Mouse (Mus musculus) hindbrain, embryonic 15.5 days (tissue): ENCODE results near the gene Csdc2. TPM values are rescaled to one million over a fixed set of nuclear protein-coding genes. Genes with fewer than 3 reads are reported as not detected.
A peak's percentile ranks its signal among the peaks of the same experiment; 100 is the strongest.
"Not testable (repeated sequence)": the region's sequence is repeated elsewhere in the genome, so short reads cannot be mapped to it uniquely, and the experiment has no call there.

Experiments used
- ATAC-seq: fragments of 200-750 bp; cut with Nextera tagmentation; 2 replicates; pipeline ENCODE4 v1.8.0; 2017; ENCODE audit warnings: low read depth, moderate number of reproducible peaks, moderate TSS enrichment; ENCODE audit not compliant: low FRiP score
- H3K27ac ChIP-seq: fragments of 300-500 bp; sonication (generic); replicated peaks from 2 replicates; pipeline ENCODE4 v1.5.1; 2015; ENCODE audit warnings: mild to moderate bottlenecking, inconsistent platforms
- H3K27me3 ChIP-seq: fragments of 300-500 bp; sonication (generic); 2 replicates; pipeline ENCODE4 v1.6.1; 2015; ENCODE audit warnings: control low read depth, inconsistent platforms
- H3K36me3 ChIP-seq: fragments of 300-500 bp; sonication (generic); 2 replicates; pipeline ENCODE4 v1.6.1; 2015; ENCODE audit warnings: control low read depth, inconsistent platforms
- H3K4me1 ChIP-seq: fragments of 300-500 bp; sonication (generic); replicated peaks from 2 replicates; pipeline ENCODE4 v1.6.1; 2015; ENCODE audit warnings: control low read depth, inconsistent platforms
- H3K4me2 ChIP-seq: fragments of 300-500 bp; sonication (generic); 2 replicates; pipeline ENCODE4 v1.6.1; 2015; ENCODE audit warnings: moderate library complexity, mild to moderate bottlenecking, inconsistent platforms
- H3K4me3 ChIP-seq: fragments of 300-500 bp; sonication (generic); 2 replicates; pipeline ENCODE4 v1.5.1; 2015; ENCODE audit warnings: mild to moderate bottlenecking, inconsistent platforms
- H3K9ac ChIP-seq: fragments of 300-500 bp; sonication (generic); 2 replicates; pipeline ENCODE4 v1.6.1; 2015; ENCODE audit warnings: inconsistent platforms
- H3K9me3 ChIP-seq: fragments of 300-500 bp; sonication (generic); 2 replicates; pipeline ENCODE4 v1.6.1; 2016; ENCODE audit warnings: control low read depth, inconsistent platforms
- WGBS: fragments of 180-500 bp; shearing (Covaris S2); methylation state at CpG from one replicate; pipeline ENCODE4 v1.1.7; 2015; 5-methylcytosine and 5-hydroxymethylcytosine counted together
- polyA plus RNA-seq: library from polyadenylated mRNA; unstranded; fragments of >200 nt; fragmentation: Nextera tagmentation; extraction: Ambion mirVana; gene quantifications from 2 replicates; pipeline ENCODE4 v1.2.1, GENCODE M21; 2015

The Csdc2 gene
- 213 and 253 TPM in 2 replicates for polyA plus RNA-seq

DNA sequence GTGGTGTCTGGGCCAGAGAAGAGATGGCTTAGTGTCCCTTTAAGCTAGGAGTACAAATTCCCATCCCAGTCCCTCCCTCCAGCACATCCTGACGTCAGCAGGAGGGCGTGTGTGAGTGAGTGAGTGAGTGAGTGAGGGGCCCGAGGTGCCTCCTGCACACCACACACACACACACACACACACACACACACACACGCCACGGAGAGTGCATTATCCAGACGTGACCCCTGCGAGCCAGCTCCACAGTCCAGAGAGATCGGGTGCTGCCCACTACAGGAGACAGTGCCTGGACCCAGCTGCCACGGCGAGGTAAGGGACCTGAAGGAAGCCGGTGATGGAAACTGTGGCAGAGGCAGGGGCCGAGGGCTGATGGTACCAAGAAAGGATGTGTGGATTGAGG is at the start of gene Csdc2:
Gene Csdc2, plus strand, starts transcription at position 81 of the 400 bp plus-strand sequence.
- WGBS = under 1% methylated on average over 12 of the region's 12 CpGs

DNA sequence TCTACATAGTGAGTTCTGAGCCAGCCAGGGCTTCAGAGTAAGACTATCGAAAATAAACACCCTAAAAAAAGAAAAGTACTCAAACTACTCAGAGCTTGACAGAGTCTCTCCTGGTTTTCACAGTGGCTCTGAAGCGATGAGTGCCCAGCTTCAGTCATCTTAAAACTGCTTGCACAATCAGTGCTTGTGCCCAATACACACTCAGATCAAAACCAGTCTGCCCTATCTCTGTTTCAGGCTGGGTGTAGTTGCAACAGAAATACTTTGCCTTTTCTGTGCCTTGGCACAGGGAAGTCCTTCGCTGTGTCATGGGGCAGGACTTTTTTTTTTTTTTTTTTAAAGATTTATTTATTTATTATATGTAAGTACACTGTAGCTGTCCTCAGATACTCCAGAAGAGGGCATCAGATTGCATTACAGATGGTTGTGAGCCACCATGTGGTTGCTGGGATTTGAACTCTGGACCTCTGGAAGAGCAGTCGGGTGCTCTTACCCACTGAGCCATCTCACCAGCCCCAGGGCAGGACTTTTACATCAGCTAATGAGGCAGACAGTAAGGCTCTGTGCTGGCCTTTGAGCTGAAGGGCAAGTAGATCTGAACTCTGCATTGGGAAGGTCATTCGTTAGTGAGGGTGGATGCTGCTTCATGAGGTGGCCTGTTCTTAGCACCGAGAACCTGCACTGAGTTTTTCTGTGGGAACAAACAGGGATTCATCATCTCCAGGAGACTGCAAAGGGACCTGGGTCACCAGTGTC is 49.6 kb upstream of the Csdc2 start:
- Histone ChIP-seq H3K27ac (no peak overlapping the region), H3K9ac (no peak overlapping the region), H3K27me3 (no peaks in the 10 kb centered on the region), H3K9me3 (no peaks in the 10 kb centered on the region), H3K4me1 (no peaks in the 10 kb centered on the region), H3K4me2 (no peak overlapping the region), H3K36me3 (peaks cover 26% of the 10 kb centered on the region), H3K4me3 (no peak overlapping the region)
- 94% methylated on average over 6 of the region's 6 CpGs for WGBS
- ATAC-seq = no peak

More for the DNA sequence above, at the start of gene Csdc2:
- H3K4me1 ChIP-seq = peaks cover 38% of the 10 kb centered on the region
- H3K4me3 ChIP-seq = peak within 1 kb of the TSS; percentile 60
- H3K36me3 ChIP-seq = no peaks in the 10 kb centered on the region
- H3K27me3 ChIP-seq = no peaks in the 10 kb centered on the region
- H3K27ac ChIP-seq = peak within 1 kb of the TSS; percentile 92
- peak; percentile 83 for ATAC-seq
- H3K9ac ChIP-seq = peak within 1 kb of the TSS; percentile 76
- no peaks in the 10 kb centered on the region for H3K9me3 ChIP-seq
- H3K4me2 ChIP-seq = peak within 1 kb of the TSS; percentile 72

DNA sequence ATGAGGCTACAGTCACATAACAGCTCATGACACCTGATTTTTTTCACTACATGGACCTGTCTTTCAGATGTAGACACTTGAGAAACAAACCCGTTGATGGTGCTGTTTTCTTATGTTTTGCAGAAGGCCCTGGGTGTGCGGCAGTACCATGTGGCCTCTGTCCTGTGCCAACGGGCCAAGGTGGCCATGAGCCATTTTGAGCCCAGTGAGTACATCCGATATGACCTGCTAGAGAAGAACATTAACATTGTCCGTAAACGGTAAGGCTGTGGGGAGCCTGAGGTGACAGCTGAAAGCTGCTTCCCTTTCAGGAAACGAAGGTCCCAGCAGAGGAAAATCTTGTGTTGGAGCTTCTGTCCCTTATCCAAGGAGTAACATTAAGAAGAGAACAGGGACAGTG is 47.4 kb upstream of the Csdc2 start:
- 93% methylated on average over 7 of the region's 7 CpGs for WGBS
- no peak overlapping the region for H3K27ac ChIP-seq
- H3K9ac ChIP-seq = no peak overlapping the region
- no peak for ATAC-seq
- peaks cover 35% of the 10 kb centered on the region for H3K36me3 ChIP-seq
- H3K27me3 ChIP-seq = no peaks in the 10 kb centered on the region
- H3K4me3 ChIP-seq = no peak overlapping the region
- no peaks in the 10 kb centered on the region for H3K4me1 ChIP-seq
- no peak overlapping the region for H3K4me2 ChIP-seq
- H3K9me3 ChIP-seq = no peaks in the 10 kb centered on the region

DNA sequence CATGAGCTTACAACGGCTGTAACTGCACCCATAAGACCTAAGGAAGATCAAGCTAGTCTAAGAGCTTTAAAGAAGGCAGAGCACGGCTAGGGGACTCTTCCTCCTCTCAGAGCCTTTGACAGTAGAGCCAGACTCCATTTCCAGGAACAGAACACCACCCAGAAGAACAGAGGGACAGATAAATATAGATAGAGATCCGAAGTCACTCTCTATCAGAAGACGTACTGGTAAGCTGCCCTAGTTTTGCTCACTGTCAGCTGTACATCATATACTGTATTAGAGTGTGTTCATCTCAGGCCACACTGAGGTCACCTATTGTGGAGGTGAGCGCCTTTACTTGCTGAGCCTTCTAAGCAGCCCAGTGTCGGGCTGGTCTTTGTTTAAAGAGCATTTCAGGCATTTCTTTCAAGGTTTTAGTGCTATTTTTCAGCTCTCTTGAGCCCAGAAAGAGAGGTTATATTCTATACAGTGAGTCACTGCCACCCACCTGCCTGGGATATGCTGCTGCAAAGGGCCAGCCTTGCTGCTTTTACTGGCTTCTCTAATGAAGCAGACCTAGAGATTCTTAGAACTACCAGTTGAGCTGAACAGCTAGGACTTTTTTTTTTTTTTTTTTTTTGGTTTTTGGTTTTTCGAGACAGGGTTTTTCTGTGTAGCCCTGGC is 45.3 kb upstream of the Csdc2 start:
- WGBS = 96% methylated on average over 7 of the region's 7 CpGs

DNA sequence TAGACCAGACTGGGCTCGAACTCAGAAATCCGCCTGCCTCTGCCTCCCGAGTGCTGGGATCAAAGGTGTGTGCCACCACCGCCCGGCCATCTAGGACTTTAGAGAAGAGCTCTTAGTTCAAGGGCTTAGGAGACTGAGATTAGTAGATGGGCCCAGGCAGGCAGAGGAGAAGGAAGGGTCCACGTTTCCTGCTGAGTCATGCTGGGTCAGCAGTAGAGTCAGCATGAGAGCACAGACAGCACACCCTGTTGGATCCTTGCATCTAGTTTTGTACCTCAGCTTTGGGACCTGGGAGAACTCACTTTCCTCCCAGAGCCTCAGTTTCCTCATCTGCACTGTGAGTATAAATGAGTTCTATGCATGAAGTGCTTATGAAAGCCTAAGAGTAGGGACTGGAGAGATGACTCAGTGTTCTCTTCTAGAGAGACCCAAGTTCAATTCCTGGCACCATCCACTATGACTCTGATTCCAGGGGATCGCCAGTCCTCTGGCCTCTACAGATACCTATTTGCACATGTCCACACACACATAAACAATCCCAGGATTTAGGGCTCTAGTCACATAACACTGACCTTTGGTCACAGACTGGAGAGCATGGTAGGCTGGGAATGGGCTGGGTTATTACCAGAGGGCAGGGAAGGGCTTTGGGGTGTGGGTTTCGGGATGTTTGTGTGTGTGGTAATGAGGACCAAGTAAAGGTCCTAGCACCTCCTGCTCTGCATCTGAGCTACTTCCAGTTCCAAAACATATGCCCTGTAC is 44.6 kb upstream of the Csdc2 start:
- no peak overlapping the region for H3K9ac ChIP-seq
- no peak for ATAC-seq
- no peaks in the 10 kb centered on the region for H3K27me3 ChIP-seq
- H3K36me3 ChIP-seq = peaks cover 43% of the 10 kb centered on the region
- no peaks in the 10 kb centered on the region for H3K9me3 ChIP-seq
- H3K4me2 ChIP-seq = no peak overlapping the region
- H3K27ac ChIP-seq = no peak overlapping the region
- H3K4me1 ChIP-seq = no peaks in the 10 kb centered on the region
- WGBS = 97% methylated on average over 8 of the region's 8 CpGs
- H3K4me3 ChIP-seq = no peak overlapping the region

More for the DNA sequence above, 45.3 kb upstream of the Csdc2 start:
- H3K36me3 ChIP-seq = peaks cover 38% of the 10 kb centered on the region
- no peak for ATAC-seq
- H3K27ac ChIP-seq = no peak overlapping the region
- H3K4me2 ChIP-seq = no peak overlapping the region
- no peaks in the 10 kb centered on the region for H3K4me1 ChIP-seq
- no peak overlapping the region for H3K4me3 ChIP-seq
- no peaks in the 10 kb centered on the region for H3K9me3 ChIP-seq
- H3K9ac ChIP-seq = no peak overlapping the region
- H3K27me3 ChIP-seq = no peaks in the 10 kb centered on the region

DNA sequence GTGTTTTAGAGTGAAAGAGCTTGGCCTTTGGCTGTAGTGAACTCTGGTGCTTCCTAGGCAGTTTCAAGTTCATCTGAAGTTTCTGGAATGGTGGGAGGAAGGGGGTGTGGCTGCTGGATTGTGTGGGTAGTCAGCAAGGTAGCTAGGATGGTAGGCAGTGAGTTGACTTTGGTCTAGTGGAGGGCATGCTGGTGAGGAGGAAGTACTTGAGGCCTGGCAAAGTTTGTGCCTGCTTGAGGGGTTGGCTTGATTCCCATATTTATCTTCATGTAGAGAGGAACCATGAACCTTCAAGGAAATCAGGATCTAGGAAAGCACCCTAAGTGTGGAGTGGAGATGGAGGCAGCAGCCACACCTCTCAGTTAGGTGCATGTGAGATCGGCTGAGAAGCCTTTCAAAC is 42.6 kb upstream of the Csdc2 start:
- no peak overlapping the region for H3K4me2 ChIP-seq
- no peaks in the 10 kb centered on the region for H3K27me3 ChIP-seq
- no peak overlapping the region for H3K9ac ChIP-seq
- no peak overlapping the region for H3K27ac ChIP-seq
- peaks cover 47% of the 10 kb centered on the region for H3K36me3 ChIP-seq
- ATAC-seq = no peak
- no peaks in the 10 kb centered on the region for H3K4me1 ChIP-seq
- 97% methylated on average over 1 of the region's 1 CpGs for WGBS
- H3K9me3 ChIP-seq = no peaks in the 10 kb centered on the region
- H3K4me3 ChIP-seq = no peak overlapping the region

DNA sequence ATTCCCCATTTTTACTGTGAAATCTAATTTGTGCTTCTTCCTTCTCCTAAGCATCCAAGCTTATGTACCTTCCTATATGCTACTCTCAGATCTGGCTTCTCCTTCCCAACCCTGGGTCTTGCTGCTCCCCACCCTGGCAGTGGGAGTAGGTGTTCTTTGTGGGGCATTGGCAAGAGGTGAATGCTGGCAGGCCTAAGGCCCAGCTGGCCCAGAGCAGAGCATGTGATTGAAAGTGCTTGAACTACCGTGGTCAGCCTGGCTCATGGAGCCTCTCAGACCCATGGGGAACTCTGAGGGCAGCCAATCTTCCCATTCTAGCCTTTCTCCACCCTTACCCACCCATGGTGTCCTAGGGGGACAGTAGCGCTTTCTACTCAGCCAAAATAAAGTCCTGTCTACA is 40.2 kb upstream of the Csdc2 start:
- no peak overlapping the region for H3K27ac ChIP-seq
- no peak overlapping the region for H3K4me3 ChIP-seq
- no peak for ATAC-seq
- H3K27me3 ChIP-seq = no peaks in the 10 kb centered on the region
- no peak overlapping the region for H3K4me2 ChIP-seq
- H3K9me3 ChIP-seq = no peaks in the 10 kb centered on the region
- 75% methylated on average over 2 of the region's 2 CpGs for WGBS
- H3K9ac ChIP-seq = no peak overlapping the region
- H3K4me1 ChIP-seq = no peaks in the 10 kb centered on the region
- peaks cover 40% of the 10 kb centered on the region for H3K36me3 ChIP-seq

DNA sequence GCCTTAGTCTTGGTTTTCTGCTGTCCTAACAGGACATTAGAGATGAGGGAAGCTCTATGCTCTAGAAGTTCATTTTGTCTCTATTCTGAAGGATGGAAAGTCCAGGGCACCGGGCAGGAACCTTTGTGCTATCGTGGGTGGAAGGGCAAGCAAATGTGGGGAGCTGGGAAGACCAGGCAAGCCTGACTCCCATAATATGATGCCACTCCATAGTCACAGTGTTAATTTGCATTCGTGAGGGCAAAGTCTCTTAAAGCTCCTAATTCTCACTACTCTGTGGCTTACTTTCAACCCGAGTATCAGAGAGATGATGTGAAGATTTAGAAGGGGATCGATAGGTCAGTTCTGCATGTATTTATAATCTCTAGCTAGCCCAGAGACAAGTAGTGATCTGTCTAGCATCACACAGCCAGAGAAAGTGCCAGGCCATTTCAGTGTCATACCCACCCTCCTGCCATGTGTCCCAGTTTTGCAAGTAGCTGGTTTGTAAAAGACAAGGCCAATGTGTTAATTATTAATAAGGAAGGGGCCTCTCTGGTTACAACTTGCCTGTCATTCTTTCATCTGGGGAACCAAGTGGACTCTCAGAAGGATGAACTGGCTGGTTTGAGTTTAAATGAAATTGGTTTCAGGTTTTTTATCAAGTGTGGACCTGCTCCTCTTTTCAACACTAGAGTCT is 38.8 kb upstream of the Csdc2 start:
- Histone ChIP-seq H3K9ac (no peak overlapping the region), H3K9me3 (no peaks in the 10 kb centered on the region), H3K27me3 (no peaks in the 10 kb centered on the region), H3K27ac (no peak overlapping the region), H3K4me1 (no peaks in the 10 kb centered on the region), H3K4me2 (no peak overlapping the region), H3K36me3 (peaks cover 44% of the 10 kb centered on the region), H3K4me3 (no peak overlapping the region)
- ATAC-seq = no peak
- 91% methylated on average over 5 of the region's 5 CpGs for WGBS

DNA sequence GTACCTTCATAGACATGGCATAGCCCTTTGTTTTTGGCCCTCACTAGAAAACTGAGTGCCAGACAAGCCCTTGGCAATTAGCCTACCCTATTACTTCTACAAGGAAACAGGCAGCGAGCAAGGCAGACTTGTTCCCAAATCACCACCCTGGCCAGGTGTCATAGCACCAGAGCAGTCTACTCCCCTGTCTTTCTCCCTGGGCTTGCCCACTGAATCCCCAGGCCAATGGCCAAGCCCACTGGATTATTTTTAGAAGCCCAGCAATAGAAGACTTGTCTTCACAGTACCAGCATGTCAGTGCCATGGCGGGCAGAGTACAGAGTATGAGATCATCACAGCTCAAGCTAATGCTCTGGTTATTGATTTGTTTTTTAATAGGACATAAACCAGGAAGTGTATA is 37.8 kb upstream of the Csdc2 start:
- Histone ChIP-seq H3K4me1 (no peaks in the 10 kb centered on the region), H3K36me3 (peaks cover 51% of the 10 kb centered on the region), H3K9me3 (no peaks in the 10 kb centered on the region), H3K27ac (no peak overlapping the region), H3K4me2 (no peak overlapping the region), H3K9ac (no peak overlapping the region), H3K4me3 (no peak overlapping the region), H3K27me3 (no peaks in the 10 kb centered on the region)
- no peak for ATAC-seq
- WGBS = 91% methylated on average over 2 of the region's 2 CpGs

DNA sequence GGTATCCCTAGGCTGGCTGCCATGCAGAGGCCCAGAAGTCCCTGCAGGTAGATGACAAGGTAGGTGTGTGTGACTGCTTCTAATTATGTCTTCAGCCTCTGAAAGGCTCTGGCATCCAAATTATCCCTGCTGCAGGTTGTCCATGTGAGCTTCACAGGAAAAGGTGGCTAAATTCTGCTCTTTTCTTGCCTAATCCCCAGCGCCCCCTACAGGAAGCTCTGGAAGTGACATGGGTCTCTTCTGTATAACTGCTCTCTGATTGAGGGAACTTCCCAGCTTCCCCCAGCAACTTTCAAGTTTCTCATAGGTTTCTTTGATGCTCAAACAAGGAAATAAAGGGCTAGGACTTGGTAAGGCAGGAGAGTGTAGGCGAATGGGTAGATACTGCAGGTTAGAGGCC is 31.6 kb upstream of the Csdc2 start:
- H3K27ac ChIP-seq = no peak overlapping the region
- H3K9ac ChIP-seq = no peak overlapping the region
- H3K27me3 ChIP-seq = no peaks in the 10 kb centered on the region
- no peaks in the 10 kb centered on the region for H3K4me1 ChIP-seq
- peaks cover 89% of the 10 kb centered on the region for H3K36me3 ChIP-seq
- H3K4me2 ChIP-seq = no peak overlapping the region
- no peak for ATAC-seq
- no peaks in the 10 kb centered on the region for H3K9me3 ChIP-seq
- WGBS = 37% methylated on average over 2 of the region's 2 CpGs
- H3K4me3 ChIP-seq = no peak overlapping the region

DNA sequence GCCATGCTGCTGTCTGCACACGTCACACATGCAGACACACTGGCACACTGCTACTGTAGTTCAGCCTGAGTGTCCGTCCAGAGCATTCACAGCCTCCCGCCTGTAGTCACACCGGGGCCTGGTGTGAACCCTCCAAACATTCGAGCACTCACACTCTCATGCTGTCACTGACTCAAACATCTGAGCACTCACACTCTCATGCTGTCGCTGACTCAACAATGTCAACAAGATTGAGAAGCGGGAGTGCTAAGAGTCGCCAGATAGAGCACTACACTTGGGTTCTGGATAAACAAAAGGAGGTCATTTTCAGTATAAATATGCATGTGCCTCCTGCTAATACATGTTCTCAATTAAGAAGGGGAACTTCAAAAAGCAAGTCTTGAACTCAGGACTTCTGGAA is 28.6 kb upstream of the Csdc2 start:
- no peak overlapping the region for H3K9ac ChIP-seq
- 92% methylated on average over 8 of the region's 8 CpGs for WGBS
- peaks cover 91% of the 10 kb centered on the region for H3K36me3 ChIP-seq
- H3K4me1 ChIP-seq = no peaks in the 10 kb centered on the region
- no peak for ATAC-seq
- no peaks in the 10 kb centered on the region for H3K9me3 ChIP-seq
- H3K4me2 ChIP-seq = no peak overlapping the region
- H3K4me3 ChIP-seq = no peak overlapping the region
- H3K27ac ChIP-seq = no peak overlapping the region
- no peaks in the 10 kb centered on the region for H3K27me3 ChIP-seq

DNA sequence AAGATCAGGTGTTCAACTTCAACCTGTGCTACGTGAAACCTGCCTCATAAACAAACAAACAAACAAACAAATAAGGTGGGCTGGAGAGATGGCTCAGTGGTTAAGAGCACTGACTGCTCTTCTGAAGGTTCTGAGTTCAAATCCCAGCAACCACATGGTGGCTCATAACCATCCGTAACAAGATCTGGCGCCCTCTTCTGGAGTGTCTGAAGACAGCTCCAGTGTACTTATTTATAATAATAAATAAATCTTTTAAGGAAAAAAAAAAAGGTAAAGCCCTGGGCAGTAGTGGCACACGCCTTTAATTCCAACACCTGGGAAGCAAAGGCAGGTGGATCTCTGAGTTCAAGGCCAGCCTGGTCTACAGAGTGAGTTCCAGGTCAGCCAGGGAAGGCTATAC is 27.8 kb upstream of the Csdc2 start:
- not testable (repeated sequence) for H3K4me1 ChIP-seq, ATAC-seq, H3K9ac ChIP-seq, H3K4me3 ChIP-seq, H3K4me2 ChIP-seq, H3K9me3 ChIP-seq, H3K27me3 ChIP-seq, H3K27ac ChIP-seq
- WGBS = 91% methylated on average over 4 of the region's 4 CpGs
- H3K36me3 ChIP-seq = peaks cover 91% of the 10 kb centered on the region
